Mouse (Mus musculus): Measurements from ENCODE around the gene Vps51. TPM values are rescaled to one million over a fixed set of nuclear protein-coding genes. Genes with fewer than 3 reads are reported as not detected.

Vps51 gene
- polyA plus RNA-seq, 2 experiments, result 51.9 to 81.6 TPM

GRCm38 (mm10) chr19:6105586-6105985 is 28.6 kb upstream of the Vps51 start, which contains the start of gene Naaladl1:
Gene Naaladl1, plus strand, starts transcription at chr19:6105782.
- Histone ChIP-seq H3K36me3 (ENCODE audit: control insufficient read depth, insufficient read depth, low read length) (no peaks in the 10 kb centered on the region), H3K27ac (replicated peaks; ENCODE audit: low read depth, low read length) (no peak within 1 kb of the TSS), H3K9ac (ENCODE audit: low read depth, low read length, severe bottlenecking) (no peak within 1 kb of the TSS), H3K4me3 (replicated peaks; ENCODE audit: low read length) (no peak within 1 kb of the TSS), H3K27me3 (ENCODE audit: control insufficient read depth, insufficient read depth, low read length) (no peaks in the 10 kb centered on the region), H3K9me3 (ENCODE audit: control insufficient read depth, low read length) (no peaks in the 10 kb centered on the region), H3K4me1 (ENCODE audit: control insufficient read depth, insufficient read depth, low read length) (no peaks in the 10 kb centered on the region), H3K4me2 (replicated peaks; ENCODE audit: low read depth, low read length, severe bottlenecking) (no peak within 1 kb of the TSS)
- ATAC-seq (ENCODE audit: low FRiP score, low read depth) (no peak), DNase-seq (ENCODE audit: low spot score) (no peak)
- no peak for TF ChIP-seq POLR2A (IDR thresholded peaks at IDR 0.05; ENCODE audit: borderline replicate concordance, extremely low read depth, insufficient read depth, insufficient read length)
- WGBS, result 76% methylated on average over 7 of the region's 7 CpGs

GRCm38 (mm10) chr19:6104476-6104875 is 27.4 kb upstream of the Vps51 start:
- Histone ChIP-seq H3K4me1 (ENCODE audit: control insufficient read depth, insufficient read depth, low read length) (no peaks in the 10 kb centered on the region), H3K4me2 (replicated peaks; ENCODE audit: low read depth, low read length, severe bottlenecking) (no peak overlapping the region), H3K27ac (replicated peaks; ENCODE audit: low read depth, low read length) (no peak overlapping the region), H3K27me3 (ENCODE audit: control insufficient read depth, insufficient read depth, low read length) (no peaks in the 10 kb centered on the region), H3K9me3 (ENCODE audit: control insufficient read depth, low read length) (no peaks in the 10 kb centered on the region), H3K4me3 (replicated peaks; ENCODE audit: low read length) (no peak overlapping the region), H3K9ac (ENCODE audit: low read depth, low read length, severe bottlenecking) (no peak overlapping the region), H3K36me3 (ENCODE audit: control insufficient read depth, insufficient read depth, low read length) (no peaks in the 10 kb centered on the region)
- DNase-seq (ENCODE audit: low spot score) (no peak), ATAC-seq (ENCODE audit: low FRiP score, low read depth) (no peak)
- no peak for TF ChIP-seq POLR2A (IDR thresholded peaks at IDR 0.05; ENCODE audit: borderline replicate concordance, extremely low read depth, insufficient read depth, insufficient read length)
- 71% methylated on average over 4 of the region's 4 CpGs for WGBS

GRCm38 (mm10) chr19:6102169-6102853 is 25.3 kb upstream of the Vps51 start:
- Histone ChIP-seq H3K4me1 (ENCODE audit: control insufficient read depth, insufficient read depth, low read length) (no peaks in the 10 kb centered on the region), H3K27me3 (ENCODE audit: control insufficient read depth, insufficient read depth, low read length) (no peaks in the 10 kb centered on the region), H3K4me3 (replicated peaks; ENCODE audit: low read length) (no peak overlapping the region), H3K27ac (replicated peaks; ENCODE audit: low read depth, low read length) (no peak overlapping the region), H3K4me2 (replicated peaks; ENCODE audit: low read depth, low read length, severe bottlenecking) (no peak overlapping the region), H3K9ac (ENCODE audit: low read depth, low read length, severe bottlenecking) (no peak overlapping the region), H3K9me3 (ENCODE audit: control insufficient read depth, low read length) (no peaks in the 10 kb centered on the region), H3K36me3 (ENCODE audit: control insufficient read depth, insufficient read depth, low read length) (0 out of 2 replicates have a peak, but pooled peaks cover 6% of the 10 kb centered on the region)
- TF ChIP-seq POLR2A (IDR thresholded peaks at IDR 0.05; ENCODE audit: borderline replicate concordance, extremely low read depth, insufficient read depth, insufficient read length), result no peak
- DNase-seq (ENCODE audit: low spot score), result no peak
- WGBS, result 77% methylated on average over 6 of the region's 6 CpGs
- no peak for ATAC-seq (ENCODE audit: low FRiP score, low read depth)

GRCm38 (mm10) chr19:6101186-6101585 is 24.2 kb upstream of the Vps51 start:
- no peak overlapping the region for H3K9ac ChIP-seq (ENCODE audit: low read depth, low read length, severe bottlenecking)
- DNase-seq (ENCODE audit: low spot score), result no peak
- H3K36me3 ChIP-seq (ENCODE audit: control insufficient read depth, insufficient read depth, low read length), result 0 out of 2 replicates have a peak, but pooled peaks cover 6% of the 10 kb centered on the region
- no peak overlapping the region for H3K4me2 ChIP-seq (replicated peaks; ENCODE audit: low read depth, low read length, severe bottlenecking)
- H3K27me3 ChIP-seq (ENCODE audit: control insufficient read depth, insufficient read depth, low read length), result no peaks in the 10 kb centered on the region
- no peak for ATAC-seq (ENCODE audit: low FRiP score, low read depth)
- no peak overlapping the region for H3K27ac ChIP-seq (replicated peaks; ENCODE audit: low read depth, low read length)
- no peak overlapping the region for H3K4me3 ChIP-seq (replicated peaks; ENCODE audit: low read length)
- no peaks in the 10 kb centered on the region for H3K9me3 ChIP-seq (ENCODE audit: control insufficient read depth, low read length)
- H3K4me1 ChIP-seq (ENCODE audit: control insufficient read depth, insufficient read depth, low read length), result no peaks in the 10 kb centered on the region
- no peak for TF ChIP-seq POLR2A (IDR thresholded peaks at IDR 0.05; ENCODE audit: borderline replicate concordance, extremely low read depth, insufficient read depth, insufficient read length)
- 26% methylated on average over 6 of the region's 6 CpGs for WGBS

- DNase-seq (ENCODE audit: low spot score) (no peak), ATAC-seq (ENCODE audit: low FRiP score, low read depth) (no peak)
- no peak overlapping the region for H3K27ac ChIP-seq (replicated peaks; ENCODE audit: low read depth, low read length)
- no peaks in the 10 kb centered on the region for H3K9me3 ChIP-seq (ENCODE audit: control insufficient read depth, low read length)
- peaks cover 16% of the 10 kb centered on the region for H3K36me3 ChIP-seq (ENCODE audit: control insufficient read depth, insufficient read depth, low read length)
- H3K4me2 ChIP-seq (replicated peaks; ENCODE audit: low read depth, low read length, severe bottlenecking), result no peak overlapping the region
- H3K27me3 ChIP-seq (ENCODE audit: control insufficient read depth, insufficient read depth, low read length), result no peaks in the 10 kb centered on the region
- H3K9ac ChIP-seq (ENCODE audit: low read depth, low read length, severe bottlenecking), result no peak overlapping the region
- WGBS, result 91% methylated on average over 3 of the region's 3 CpGs
- no peaks in the 10 kb centered on the region for H3K4me1 ChIP-seq (ENCODE audit: control insufficient read depth, insufficient read depth, low read length)
- no peak for TF ChIP-seq POLR2A (IDR thresholded peaks at IDR 0.05; ENCODE audit: borderline replicate concordance, extremely low read depth, insufficient read depth, insufficient read length)
- H3K4me3 ChIP-seq (replicated peaks; ENCODE audit: low read length), result no peak overlapping the region
Observed at GRCm38 (mm10) chr19:6097847-6098246, 20.8 kb upstream of the Vps51 start.
